Mouse (Mus musculus): ENCODE results near the gene Crebbp. TPM values are rescaled to one million over a fixed set of nuclear protein-coding genes. Genes with fewer than 3 reads are reported as not detected.

Crebbp gene
- total and polyA plus RNA-seq, 3 experiments, result 5.4 to 18.8 (median 14.7) TPM

DNA sequence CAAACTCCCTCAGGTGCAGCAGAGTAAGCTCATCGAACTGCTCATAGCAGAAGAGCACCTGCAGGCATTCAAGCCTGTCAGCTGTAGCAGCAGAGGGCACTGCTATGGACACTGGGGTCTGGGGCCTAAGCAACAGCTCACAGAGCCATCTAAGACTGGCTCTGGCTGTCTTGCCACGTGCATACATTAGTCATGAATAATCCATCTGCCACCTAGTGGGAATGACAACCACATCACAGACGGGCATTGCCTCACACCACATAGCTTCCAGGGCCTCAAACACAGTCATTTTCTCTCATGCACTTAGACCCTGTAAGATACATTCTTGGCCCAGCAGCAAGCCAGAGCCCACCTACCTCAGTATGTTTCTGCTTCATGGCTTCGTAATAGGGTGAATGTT lies 168.3 kb downstream of the Crebbp start:
- Histone ChIP-seq H3K79me2 (replicated peaks; ENCODE audit: control insufficient read depth, extremely low read depth, insufficient read depth, poor library complexity, severe bottlenecking) (no peaks in the 10 kb centered on the region), H3K4me3 (replicated peaks in 1 of 3; ENCODE audit: low read depth in 2 of 3, low read length in 2 of 3, poor library complexity in 1 of 3) (no peak overlapping the region), H3K9me3 (replicated peaks; ENCODE audit: low read length) (no peaks in the 10 kb centered on the region), H3K4me2 (ENCODE audit: insufficient read depth, low read depth, poor library complexity, severe bottlenecking) (no peak overlapping the region), H3K36me3 (replicated peaks in 1 of 2; ENCODE audit: control insufficient read depth in 1 of 2, insufficient read depth in 1 of 2, low read length in 1 of 2) (peaks cover 63 to 94% of the 10 kb centered on the region in 2 experiments), H3K27me3 (replicated peaks) (no peaks in the 10 kb centered on the region), H3K9ac (ENCODE audit: insufficient read depth, low read depth) (no peak overlapping the region), H3K4me1 (ENCODE audit: control insufficient read depth in 1 of 2, insufficient read depth in 2 of 2) (peaks cover 3 to 6% of the 10 kb centered on the region in 2 experiments; a peak in 3 of 4 replicates), H3K27ac (ENCODE audit: insufficient read depth, low read depth) (no peak overlapping the region)
- TF ChIP-seq MAFK (IDR thresholded peaks at IDR 0.05; ENCODE audit: insufficient replicate concordance, low read length) (no peak), RCOR1 (conservative IDR thresholded peaks at IDR 0.05; ENCODE audit: low read depth, low read length) (no peak)
- DNase-seq (ENCODE audit: extremely low read depth), result no peak
- in situ Hi-C loops (cut with MboI; ENCODE audit: low pct_ligation_motif_present, low pct_unique_long_range_greater_than_20kb, low sequenced_read_pairs) (no loop called here), dilution Hi-C loops (cut with MboI; ENCODE audit: extremely low pct_ligation_motif_present, extremely low pct_unique_long_range_greater_than_20kb, low sequenced_read_pairs) (no loop called here)

DNA sequence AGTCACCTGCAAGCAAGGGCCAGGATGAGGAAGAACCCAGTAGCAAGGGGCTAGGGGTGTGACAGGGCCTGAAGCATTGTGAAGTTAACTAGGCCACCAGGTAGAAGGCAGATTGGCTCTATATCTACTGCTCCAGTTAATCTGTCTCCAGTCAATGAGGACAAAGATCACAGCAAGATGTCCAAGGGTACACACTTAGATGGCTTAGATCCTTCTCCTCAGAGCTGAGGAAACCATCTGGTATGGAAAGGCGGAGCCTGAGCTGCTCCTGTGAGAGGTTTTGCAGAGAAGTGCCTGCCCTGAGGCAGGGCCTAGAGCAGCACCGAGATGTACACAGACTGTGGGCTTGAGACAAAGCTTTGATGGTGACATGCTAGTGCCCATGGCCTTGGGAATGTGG lies 169.7 kb downstream of the Crebbp start:
- in situ Hi-C loops (cut with MboI; ENCODE audit: low pct_ligation_motif_present, low pct_unique_long_range_greater_than_20kb, low sequenced_read_pairs) (no loop called here), dilution Hi-C loops (cut with MboI; ENCODE audit: extremely low pct_ligation_motif_present, extremely low pct_unique_long_range_greater_than_20kb, low sequenced_read_pairs) (no loop called here)
- H3K36me3 ChIP-seq (replicated peaks in 1 of 2; ENCODE audit: control insufficient read depth in 1 of 2, insufficient read depth in 1 of 2, low read length in 1 of 2), result peaks cover 64 to 94% of the 10 kb centered on the region in 2 experiments

DNA sequence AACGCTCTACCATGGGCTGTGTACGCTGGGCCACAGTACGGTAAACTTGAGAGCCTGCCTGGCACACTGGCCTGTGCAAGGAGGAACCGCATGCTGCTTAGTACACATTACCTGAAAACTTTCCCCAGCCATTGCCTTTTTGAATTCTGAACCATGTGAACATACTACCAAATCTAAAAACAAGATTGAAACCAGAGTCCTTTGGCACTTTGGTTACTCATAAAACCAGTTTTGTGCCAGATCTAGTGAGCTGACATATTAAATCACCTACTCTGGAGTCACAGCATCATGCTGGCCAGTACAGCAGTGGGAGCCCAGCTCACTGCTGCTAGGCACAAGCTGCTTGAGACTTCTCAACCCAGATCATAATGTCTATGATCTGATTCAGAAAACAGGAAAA lies 172.2 kb downstream of the Crebbp start:
- Histone ChIP-seq H3K79me2 (replicated peaks; ENCODE audit: control insufficient read depth, extremely low read depth, insufficient read depth, poor library complexity, severe bottlenecking) (no peaks in the 10 kb centered on the region), H3K4me3 (replicated peaks in 1 of 3; ENCODE audit: low read depth in 2 of 3, low read length in 2 of 3, poor library complexity in 1 of 3) (no peak overlapping the region), H3K4me2 (ENCODE audit: insufficient read depth, low read depth, poor library complexity, severe bottlenecking) (no peak overlapping the region), H3K27ac (ENCODE audit: insufficient read depth, low read depth) (no peak overlapping the region), H3K9me3 (replicated peaks; ENCODE audit: low read length) (no peaks in the 10 kb centered on the region), H3K4me1 (ENCODE audit: control insufficient read depth in 1 of 2, insufficient read depth in 2 of 2) (peaks cover 3% of the 10 kb centered on the region in 2 experiments; a peak in 2 of 4 replicates), H3K27me3 (replicated peaks) (no peaks in the 10 kb centered on the region), H3K36me3 (replicated peaks in 1 of 2; ENCODE audit: control insufficient read depth in 1 of 2, insufficient read depth in 1 of 2, low read length in 1 of 2) (peaks cover 72 to 95% of the 10 kb centered on the region in 2 experiments), H3K9ac (ENCODE audit: insufficient read depth, low read depth) (no peak overlapping the region)
- DNase-seq (ENCODE audit: extremely low read depth), result no peak
- dilution Hi-C loops (cut with MboI; ENCODE audit: extremely low pct_ligation_motif_present, extremely low pct_unique_long_range_greater_than_20kb, low sequenced_read_pairs) (no loop called here), in situ Hi-C loops (cut with MboI; ENCODE audit: low pct_ligation_motif_present, low pct_unique_long_range_greater_than_20kb, low sequenced_read_pairs) (no loop called here)
- TF ChIP-seq EP300 (IDR thresholded peaks at IDR 0.05; ENCODE audit: low read length), result no peak
- TF ChIP-seq NELFE (IDR thresholded peaks at IDR 0.05; ENCODE audit: low read depth, low read length), result no peak

More for the DNA sequence above, 169.7 kb downstream of the Crebbp start:
- Histone ChIP-seq H3K4me3 (replicated peaks in 1 of 3; ENCODE audit: low read depth in 2 of 3, low read length in 2 of 3, poor library complexity in 1 of 3) (no peak overlapping the region), H3K9me3 (replicated peaks; ENCODE audit: low read length) (no peaks in the 10 kb centered on the region), H3K4me1 (ENCODE audit: control insufficient read depth in 1 of 2, insufficient read depth in 2 of 2) (peaks cover 3 to 6% of the 10 kb centered on the region in 2 experiments; a peak in 3 of 4 replicates), H3K79me2 (replicated peaks; ENCODE audit: control insufficient read depth, extremely low read depth, insufficient read depth, poor library complexity, severe bottlenecking) (no peaks in the 10 kb centered on the region), H3K9ac (ENCODE audit: insufficient read depth, low read depth) (no peak overlapping the region), H3K27me3 (replicated peaks) (no peaks in the 10 kb centered on the region), H3K27ac (ENCODE audit: insufficient read depth, low read depth) (no peak overlapping the region), H3K4me2 (ENCODE audit: insufficient read depth, low read depth, poor library complexity, severe bottlenecking) (no peak overlapping the region)
- no peak for DNase-seq (ENCODE audit: extremely low read depth)
- TF ChIP-seq ZMIZ1 (IDR thresholded peaks at IDR 0.05; ENCODE audit: low read depth, low read length) (no peak), TBP (conservative IDR thresholded peaks at IDR 0.05; ENCODE audit: low read depth, low read length) (no peak), EP300 (IDR thresholded peaks at IDR 0.05; ENCODE audit: low read length) (no peak)

DNA sequence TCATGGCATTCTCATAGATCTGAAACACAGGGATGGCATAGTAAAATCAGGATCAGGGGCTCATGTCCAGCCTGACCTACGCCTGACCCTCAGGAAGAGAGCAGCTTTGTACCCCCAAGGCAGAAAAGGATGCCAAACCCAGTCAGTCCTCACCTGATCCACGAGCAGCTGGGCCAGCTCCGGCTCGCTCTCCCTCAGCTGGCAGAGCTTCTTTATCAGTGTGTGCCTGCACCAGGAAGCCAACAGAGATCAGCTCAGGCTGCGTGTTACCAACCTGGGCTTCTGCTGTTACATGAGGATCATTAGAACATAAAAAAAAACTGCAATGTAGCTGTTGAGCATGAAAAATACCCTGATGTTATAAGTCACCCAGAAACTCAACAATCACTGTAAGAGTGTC lies 173.6 kb downstream of the Crebbp start:
- Histone ChIP-seq H3K4me1 (ENCODE audit: control insufficient read depth in 1 of 2, insufficient read depth in 2 of 2) (peaks cover 3 to 18% of the 10 kb centered on the region in 2 experiments; a peak in 3 of 4 replicates), H3K36me3 (replicated peaks in 1 of 2; ENCODE audit: control insufficient read depth in 1 of 2, insufficient read depth in 1 of 2, low read length in 1 of 2) (peaks cover 60 to 96% of the 10 kb centered on the region in 2 experiments), H3K4me2 (ENCODE audit: insufficient read depth, low read depth, poor library complexity, severe bottlenecking) (no peak overlapping the region), H3K4me3 (replicated peaks in 1 of 3; ENCODE audit: low read depth in 2 of 3, low read length in 2 of 3, poor library complexity in 1 of 3) (no peak overlapping the region), H3K9me3 (replicated peaks; ENCODE audit: low read length) (no peaks in the 10 kb centered on the region), H3K27me3 (replicated peaks) (no peaks in the 10 kb centered on the region), H3K79me2 (replicated peaks; ENCODE audit: control insufficient read depth, extremely low read depth, insufficient read depth, poor library complexity, severe bottlenecking) (no peaks in the 10 kb centered on the region), H3K27ac (ENCODE audit: insufficient read depth, low read depth) (no peak overlapping the region), H3K9ac (ENCODE audit: insufficient read depth, low read depth) (no peak overlapping the region)
- in situ Hi-C loops (cut with MboI; ENCODE audit: low pct_ligation_motif_present, low pct_unique_long_range_greater_than_20kb, low sequenced_read_pairs) (no loop called here), dilution Hi-C loops (cut with MboI; ENCODE audit: extremely low pct_ligation_motif_present, extremely low pct_unique_long_range_greater_than_20kb, low sequenced_read_pairs) (no loop called here)
- no peak for DNase-seq (ENCODE audit: extremely low read depth)
- no peak for TF ChIP-seq USF2 (conservative IDR thresholded peaks at IDR 0.05; ENCODE audit: low read depth, low read length)
- TF ChIP-seq JUN (IDR thresholded peaks at IDR 0.05; ENCODE audit: insufficient read depth, low read depth, low read length), result no peak
- TF ChIP-seq UBTF (IDR thresholded peaks at IDR 0.05; ENCODE audit: low read depth, low read length), result no peak
- no peak for TF ChIP-seq TCF12 (IDR thresholded peaks at IDR 0.05; ENCODE audit: low read depth, low read length)
- TF ChIP-seq ZKSCAN1 (IDR thresholded peaks at IDR 0.05; ENCODE audit: borderline replicate concordance, low read depth, low read length), result no peak
- TF ChIP-seq MYC (IDR thresholded peaks at IDR 0.05; ENCODE audit: low read depth, low read length), result no peak
- TF ChIP-seq CHD1 (IDR thresholded peaks at IDR 0.05; ENCODE audit: low read depth, low read length), result no peak
- TF ChIP-seq ZC3H11A (IDR thresholded peaks at IDR 0.05; ENCODE audit: low read depth, low read length), result no peak
- no peak for TF ChIP-seq BHLHE40 (IDR thresholded peaks at IDR 0.05; ENCODE audit: low read depth, low read length)
- no peak for TF ChIP-seq POLR2AphosphoS2 (IDR thresholded peaks at IDR 0.05; ENCODE audit: low read depth, low read length)
- TF ChIP-seq GABPA (IDR thresholded peaks at IDR 0.05; ENCODE audit: insufficient replicate concordance, low read depth, low read length), result no peak
- no peak for TF ChIP-seq JUND (conservative IDR thresholded peaks at IDR 0.05; ENCODE audit: low read depth, low read length)
- no peak for TF ChIP-seq MXI1 (IDR thresholded peaks at IDR 0.05; ENCODE audit: low read depth, low read length)

Measured in CH12.LX (cell line).